Mouse (Mus musculus) kidney, postnatal 25 days (tissue): Measurements from ENCODE around the gene Fam83g.

Experiments used
- DNase-seq, 2 experiments: peaks; one replicate each; pipeline ENCODE4 v3.0.0; 2021; ENCODE audit warnings: mixed read lengths in 2 of 2

Gene Fam83g

DNA sequence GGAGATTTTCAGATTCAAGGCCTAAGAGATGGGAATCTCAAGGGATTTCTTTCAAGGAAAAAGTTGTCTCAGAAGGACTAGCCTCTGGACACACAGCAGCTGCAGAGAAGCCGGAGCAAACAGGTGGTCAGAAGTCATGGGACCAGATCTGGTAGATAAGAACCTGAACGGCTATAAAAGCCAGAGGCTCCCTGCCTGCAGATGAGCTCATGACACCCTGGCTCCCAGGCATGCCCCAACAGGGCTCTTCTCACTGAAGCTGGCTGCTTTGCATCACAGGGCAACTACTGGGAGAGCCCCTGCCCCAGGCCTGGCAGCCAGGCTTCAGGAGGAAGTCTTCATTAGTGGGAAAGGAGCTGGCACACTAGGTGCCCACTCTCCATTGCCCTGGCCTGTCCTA is 8.6 kb upstream of the Fam83g start:
- DNase-seq: no peak

DNA sequence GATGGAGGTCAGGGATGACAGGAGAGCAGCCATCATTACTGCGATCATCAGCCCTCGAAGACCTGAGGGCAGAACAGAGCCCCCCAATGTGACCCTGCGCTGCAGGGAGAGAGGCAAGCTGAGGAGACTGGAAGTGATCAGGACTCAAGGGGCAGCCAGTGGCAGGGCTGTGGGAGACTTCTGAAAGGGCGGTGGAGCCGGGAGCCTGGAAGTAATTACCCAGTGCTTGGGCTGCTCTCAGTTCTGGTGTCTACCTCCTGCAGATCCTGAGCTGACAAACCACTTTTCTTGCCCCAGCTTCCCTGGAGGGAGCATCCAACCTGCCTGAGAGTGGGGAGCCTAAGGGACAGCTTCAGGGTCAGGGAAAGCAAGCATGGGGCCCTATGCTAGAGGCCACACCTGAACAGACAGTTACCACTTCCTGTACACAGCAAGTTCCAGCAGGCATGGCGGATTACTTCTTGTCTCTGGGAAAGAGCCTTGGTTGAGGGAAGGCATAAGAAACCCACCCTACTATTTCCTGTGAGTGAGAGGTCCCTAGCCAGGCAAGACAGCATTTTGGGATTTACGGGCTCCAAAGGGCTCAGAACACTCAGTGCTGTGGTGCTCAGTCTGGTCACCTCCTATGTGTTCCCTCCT is 7.6 kb upstream of the Fam83g start:
- no peak for DNase-seq

DNA sequence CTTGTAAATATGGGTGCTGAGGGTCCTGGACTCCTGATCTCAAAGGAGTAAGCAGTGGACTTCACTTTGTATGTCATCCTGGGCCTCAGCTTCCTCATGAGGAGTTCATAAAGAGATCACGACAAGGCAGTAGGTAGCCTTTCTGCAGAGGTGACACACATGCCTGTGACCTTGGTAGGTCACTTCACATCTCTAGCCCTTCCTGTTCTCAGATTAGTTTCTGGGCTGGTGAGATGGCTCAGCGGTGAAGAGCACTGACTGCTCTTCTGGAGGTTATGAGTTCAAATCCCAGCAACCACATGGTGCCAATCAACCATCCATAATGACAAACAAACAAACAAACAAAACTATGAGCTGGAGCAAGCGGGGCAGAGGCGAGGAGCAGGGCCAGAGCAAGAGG is 6.2 kb upstream of the Fam83g start:
- DNase-seq: no peak

DNA sequence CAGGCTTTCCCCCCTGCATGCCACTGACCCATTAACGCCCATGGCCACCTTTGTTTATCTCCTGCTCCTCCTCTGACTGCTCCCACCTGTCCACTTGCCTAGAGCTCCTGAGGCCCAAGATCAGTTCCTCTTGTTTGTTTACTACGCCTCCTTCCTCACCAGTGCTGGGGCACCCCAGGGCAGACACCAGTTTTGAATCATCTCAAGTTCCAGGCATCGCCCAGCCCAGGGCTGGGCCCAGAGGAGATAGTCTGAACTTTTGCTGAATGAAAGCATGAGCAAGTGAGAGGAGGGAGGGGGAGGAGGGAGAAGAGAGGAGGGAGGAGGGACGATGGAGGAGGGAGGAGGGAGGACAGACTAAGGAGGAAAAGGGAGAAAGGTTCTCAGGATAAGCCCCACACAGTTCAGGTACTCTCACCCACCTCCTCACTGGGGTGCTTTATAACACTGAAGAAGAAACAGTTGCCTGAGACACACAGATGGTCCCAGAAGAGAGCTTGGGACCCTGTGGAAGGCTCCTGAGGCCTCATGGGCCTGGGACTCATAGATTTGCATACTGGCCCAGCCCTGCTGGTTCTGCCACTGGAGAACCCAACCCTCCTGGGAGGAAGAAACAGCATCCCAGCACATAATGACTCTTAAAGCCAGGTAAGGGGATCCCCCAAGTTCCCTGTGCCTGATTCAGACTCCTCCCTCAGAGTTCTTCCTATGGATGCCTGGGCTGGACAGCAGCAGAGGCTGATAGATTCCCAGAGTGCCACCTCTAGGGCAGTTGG is 4.6 kb upstream of the Fam83g start:
- DNase-seq: no peak

DNA sequence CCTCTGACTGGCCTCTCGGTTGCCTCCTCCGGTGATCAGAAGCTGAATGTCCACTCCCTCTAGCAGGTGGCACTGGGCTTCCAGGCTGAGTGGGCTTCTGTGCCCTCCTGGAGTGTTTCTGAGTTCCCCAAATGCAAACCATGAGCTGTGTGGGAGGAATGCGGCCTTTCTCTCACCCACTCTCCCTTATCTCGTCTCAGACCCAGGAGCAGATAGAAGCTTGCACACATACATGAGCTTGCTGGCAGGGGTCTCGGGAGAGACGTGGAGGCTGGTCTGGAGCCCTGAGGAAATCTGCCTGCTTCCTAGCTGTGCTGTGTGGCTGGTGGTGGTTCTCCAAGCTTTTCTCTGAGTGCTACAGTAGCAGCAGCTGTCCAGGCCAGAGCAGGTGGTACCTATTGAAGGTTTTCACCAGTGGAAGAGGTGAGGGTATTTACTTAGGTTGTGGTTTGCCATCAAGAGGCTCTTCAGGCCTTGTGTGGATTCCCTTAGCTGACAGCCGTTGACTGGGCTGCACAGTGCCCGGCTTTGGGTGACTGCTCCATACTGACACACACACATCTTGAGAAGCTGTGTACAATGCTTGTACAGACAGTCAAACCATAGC is 1.3 kb downstream of the Fam83g start:
- DNase-seq: no peak

DNA sequence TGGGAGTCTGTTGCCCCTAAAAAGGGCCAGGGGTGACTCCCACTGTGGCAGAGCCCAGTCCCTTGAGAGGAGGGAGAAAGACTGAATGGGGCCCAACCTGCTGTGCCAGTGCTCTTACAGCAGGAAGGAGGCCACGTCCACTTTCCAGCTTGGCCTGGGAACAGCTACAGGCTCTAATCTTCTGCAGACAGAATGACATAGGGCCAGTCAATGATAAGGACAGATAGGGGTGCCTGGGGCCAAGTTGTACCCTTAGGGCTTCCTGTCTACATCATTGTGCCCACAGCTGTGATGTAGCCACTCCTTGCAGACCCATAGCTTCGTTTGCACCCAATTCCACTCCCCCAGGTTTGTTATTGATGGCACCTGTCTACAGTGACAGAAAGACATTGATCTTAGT is 2.2 kb downstream of the Fam83g start:
- no peak for DNase-seq

DNA sequence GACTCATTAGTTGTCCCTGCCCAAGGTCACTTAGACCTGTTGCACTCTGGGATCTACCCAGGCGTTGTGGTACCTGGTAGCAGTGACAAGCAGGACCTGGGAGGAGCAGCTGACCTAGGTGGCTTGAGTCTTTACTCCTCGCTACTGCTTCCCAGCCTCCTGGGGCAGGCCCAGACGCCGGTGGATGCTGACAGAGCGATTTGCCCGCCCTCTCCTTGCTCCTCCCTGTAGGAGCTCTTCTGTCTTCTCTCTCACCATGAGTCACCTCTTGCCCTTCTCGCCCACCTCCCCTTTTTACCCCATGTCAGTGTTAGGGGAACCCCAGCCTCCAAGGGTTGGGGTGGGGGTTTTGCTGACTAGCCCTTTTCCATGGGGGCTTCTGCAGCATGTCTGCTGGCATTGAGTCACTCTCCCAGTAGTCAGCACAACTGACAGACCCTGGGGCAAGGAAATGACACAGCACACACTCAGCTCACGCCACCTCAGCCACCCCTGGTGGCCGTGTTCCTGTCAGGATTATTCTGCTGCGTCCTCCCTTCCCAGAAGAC is 3.1 kb downstream of the Fam83g start:
- DNase-seq: no peak

DNA sequence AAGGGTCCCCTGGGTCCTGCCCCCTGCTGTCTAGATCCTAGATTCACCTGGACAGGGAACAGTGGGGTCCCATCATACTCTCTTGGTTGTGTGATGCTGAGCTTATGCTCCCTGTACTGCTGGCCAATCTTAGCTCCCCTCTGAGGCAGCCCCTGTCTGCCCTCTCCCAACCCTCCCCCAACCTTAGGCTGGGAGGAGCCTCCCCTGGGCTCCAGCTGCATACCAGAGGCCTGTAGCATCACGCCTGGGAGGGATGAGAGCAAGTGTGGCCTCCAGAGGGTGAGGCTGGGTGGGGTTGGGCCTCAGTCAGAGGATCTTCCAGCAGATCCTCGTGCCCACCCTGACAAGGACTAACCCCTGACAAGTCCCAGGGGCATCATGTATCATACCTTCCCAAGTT is 3.7 kb downstream of the Fam83g start:
- no peak for DNase-seq

DNA sequence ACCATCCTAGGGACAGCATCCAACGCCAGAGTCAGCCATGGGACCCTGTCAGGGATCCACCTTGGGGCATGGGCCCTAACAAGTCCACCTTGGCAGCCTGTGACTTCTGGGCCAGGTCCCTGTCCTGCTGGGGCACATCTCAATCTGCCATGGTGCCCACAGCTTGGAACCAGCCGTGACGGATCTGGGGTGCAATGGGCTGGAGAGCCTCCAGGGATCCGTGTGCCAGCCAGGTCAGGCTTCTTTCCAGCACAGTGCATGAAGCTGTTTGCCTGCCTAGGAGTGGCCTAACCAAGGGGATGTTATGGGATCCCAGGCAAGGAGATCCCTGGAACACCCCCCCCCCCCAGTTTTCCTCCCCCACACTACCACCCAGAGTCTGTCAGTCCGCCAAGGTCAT is 9.1 kb downstream of the Fam83g start:
- no peak for DNase-seq

DNA sequence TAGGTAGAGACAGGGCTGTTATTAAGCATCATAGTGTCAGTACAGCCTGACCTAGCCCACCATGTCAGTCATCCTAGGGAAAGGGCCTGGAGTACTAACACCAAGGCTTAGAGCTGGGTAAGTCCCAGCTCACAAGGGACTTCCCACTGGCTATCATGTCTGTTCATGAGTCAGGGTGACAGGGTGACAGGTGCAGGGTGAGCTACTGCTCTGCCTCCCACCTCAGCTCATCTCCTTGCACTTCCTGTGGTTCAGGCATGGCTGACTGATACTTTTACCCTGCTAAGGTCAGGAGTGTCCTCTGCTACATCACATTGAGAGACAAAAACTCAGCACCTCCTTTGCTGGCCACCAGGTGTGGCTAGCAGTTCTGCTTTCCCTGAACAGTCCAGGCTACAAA is 15.0 kb downstream of the Fam83g start:
- DNase-seq: no peak

DNA sequence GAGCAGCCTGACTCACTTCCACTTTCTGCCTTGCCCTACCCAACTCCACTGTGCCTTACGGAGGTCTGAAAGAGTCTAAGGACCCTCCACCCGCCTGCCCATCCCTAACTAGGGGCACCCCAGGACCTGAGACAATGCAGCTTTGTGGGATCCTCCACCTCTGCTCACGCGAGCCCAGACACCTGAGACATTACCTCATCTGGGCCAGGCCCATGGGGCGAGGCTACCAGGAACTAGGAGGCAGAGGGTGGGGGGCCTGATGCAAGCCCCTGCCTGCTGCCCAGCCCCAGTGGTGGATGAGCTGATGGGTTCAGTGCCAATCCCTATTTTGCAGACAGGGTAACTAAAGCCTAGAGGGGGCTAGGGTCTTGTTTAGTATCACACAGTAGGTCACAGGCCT is 15.6 kb downstream of the Fam83g start:
- no peak for DNase-seq

DNA sequence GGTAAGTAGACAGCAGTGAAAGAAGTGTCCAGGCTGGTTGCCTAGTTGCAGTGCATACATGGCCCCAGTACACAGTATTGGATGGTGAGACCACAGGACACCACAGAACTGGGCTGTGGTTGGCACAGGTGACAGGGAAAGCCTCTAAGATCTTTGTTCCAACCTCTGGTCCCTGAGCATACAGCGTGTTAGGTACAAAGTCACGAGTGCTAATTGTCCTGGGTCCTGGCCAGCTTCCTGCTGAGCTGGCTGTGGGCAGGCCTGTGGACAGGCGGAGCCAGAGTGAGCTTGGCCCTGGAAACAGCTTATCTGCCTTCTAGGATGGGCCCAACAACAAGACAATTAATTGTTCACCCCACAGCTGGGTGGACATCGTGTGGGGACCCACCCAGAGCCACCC is 16.0 kb downstream of the Fam83g start:
- DNase-seq: peak; percentile 89 to 94

DNA sequence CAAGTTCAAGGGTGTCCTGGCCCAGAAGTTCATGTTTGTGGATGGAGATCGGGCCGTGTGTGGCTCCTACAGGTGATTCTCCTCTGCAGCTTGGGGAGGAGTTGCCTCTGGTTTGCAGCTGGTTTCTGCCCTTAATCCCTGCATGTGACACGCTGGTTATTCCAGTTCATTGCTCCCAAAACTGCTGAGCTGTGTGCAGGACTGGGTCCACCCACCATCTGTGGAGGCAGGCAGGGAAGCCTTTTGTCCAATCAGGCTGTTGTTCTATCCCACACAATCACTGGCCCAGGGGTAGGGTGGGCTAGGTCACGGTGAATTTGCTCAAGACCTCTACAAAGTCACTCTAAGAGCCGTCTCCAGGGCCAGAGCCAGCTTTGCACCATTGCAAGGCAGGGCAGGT is 17.8 kb downstream of the Fam83g start:
- peak; percentile 71 to 91 for DNase-seq

DNA sequence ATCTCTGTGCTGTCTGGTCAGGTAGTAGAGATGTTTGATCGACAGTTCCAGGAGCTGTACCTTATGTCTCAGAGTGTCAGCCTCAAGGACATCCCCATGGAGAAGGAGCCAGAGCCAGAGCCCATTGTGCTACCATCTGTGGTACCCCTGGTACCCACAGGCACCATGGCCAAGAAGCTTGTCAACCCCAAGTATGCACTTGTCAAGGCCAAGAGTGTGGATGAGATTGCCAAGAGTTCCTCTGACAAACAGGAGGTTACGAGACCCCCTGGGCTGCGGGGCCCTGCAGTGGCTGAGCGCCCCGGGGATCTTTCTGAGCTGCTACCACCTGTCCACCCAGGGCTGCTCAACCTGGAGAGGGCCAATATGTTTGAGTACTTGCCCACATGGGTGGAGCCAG is 18.6 kb downstream of the Fam83g start:
- no peak for DNase-seq

DNA sequence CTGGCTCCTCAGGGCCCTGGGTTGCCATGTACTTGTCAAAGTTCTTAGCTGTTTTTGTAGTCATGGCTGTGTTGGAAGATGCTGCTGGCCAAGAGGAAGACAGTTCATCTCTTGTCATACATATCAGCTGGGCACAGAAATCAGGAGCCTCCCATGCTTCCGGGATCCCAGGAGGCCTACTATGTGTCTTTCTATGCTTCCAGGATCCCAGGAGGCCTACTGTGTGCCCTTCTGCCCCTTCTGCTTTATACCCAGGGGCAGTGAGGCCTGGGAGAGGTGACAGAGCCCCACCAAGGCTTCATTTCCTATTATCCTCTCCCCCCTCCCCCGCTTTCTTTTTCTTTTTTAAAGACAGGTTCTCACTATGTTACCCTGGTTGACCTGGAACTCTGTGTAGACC is 21.7 kb downstream of the Fam83g start:
- no peak for DNase-seq

DNA sequence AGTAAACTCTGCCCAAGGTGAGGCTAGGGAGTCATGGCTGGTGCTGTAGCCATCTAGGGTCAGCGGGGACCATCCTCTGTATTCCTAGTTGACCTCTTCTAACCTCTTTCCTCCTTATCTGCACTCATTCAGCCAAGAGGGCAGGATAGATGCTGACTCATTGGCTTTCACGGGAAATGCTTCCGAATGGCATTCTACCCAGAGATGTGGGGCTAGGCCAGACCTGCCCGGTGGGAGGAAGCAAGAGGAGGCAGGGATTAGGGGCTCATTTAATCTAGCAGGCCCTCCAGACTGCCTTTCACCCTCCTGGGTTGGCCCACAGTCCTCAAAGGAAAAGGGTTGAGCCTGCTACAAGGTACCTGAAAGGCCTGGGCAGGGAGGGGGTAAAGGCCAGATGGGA is 22.3 kb downstream of the Fam83g start:
- no peak for DNase-seq

DNA sequence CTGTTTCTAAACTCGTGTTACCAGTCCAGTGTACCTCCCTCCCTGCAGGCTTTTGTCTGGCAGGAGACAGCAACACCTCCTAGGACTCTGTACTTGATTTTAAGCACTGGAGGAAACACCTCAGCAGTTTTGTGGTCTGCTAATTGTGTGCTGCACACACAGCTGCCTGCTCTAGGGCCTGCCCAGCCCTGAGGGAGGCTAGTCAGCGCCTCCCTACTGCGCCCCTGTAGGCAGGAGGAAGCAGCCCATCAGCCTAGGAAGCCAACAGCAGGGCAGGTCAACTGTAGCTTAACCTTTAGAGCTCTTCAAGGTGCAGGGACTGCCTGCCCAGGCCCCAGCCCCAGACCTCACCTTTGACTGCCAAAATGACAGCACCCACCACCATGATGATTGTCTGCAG is 25.0 kb downstream of the Fam83g start:
- peak in 1 of 2 experiments; percentile 71 for DNase-seq

DNA sequence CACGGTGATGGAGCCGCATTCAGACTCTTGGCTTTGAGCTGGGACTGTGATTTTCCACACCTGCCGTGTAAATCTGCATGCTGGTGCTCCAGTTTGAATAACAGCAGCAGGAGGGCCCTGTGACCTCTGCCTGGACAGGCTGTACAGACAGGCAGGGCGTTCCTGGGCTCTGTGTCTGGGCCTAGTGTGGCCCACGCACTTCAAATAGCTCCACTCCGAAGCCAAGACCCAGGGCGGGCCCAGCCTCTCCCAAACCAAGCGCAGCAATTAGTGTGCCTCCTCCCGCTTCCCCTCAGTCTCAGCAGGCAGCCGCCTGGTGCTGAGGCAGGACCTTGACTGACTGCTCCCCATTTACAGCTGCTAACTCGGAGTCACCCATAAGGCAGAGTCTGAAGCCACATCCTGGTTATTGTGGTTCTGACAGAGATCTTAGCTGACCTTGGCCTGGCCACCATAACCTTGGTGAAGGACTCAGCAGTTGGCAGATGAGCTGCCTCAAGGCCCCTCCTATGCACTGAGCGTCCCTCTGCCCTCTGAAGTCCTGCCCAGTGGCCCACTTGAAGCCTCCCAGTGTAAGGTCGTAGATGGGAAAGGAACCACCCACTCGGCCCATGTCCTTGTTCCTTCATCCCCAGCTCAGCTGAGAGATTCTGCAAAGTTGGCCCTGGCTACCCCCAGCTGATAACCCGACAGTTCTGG is 29.4 kb downstream of the Fam83g start:
- no peak for DNase-seq

DNA sequence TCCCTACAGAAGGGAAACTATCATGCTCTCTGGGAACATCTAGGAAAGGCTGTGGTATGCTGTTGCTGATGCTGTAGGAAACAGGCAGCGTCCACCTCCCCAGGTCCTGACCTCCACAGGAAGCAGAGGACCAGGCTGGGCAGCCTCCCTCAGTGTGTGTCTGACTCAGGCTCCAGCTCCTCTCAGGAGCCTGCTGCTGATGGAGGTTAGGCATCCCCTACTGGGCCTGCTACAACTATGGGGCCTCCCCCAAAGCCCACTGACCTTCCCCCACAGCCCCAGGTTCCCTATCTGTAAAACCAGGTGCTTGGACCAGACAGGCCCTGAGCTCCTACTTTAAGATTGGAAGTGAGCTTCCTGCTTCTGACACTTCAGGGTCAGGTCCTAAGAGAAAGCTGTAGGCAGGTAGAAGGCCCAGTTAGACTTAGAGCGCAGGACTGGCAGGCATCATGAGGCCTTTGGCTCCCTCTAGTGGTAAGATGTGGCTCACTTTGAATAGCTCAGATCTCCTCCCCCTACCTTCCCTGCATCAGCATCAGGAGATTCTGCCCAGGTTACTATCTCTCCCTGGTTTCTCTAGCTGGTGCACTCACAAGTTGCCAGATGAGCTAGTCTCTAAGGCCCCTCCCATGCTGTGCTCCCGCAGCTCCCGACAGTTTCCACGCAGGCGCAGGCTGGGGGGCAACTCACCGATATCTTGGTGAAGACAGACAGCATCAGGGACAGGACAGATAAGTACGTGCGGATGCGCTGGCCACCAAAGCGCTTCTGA is 30.6 kb downstream of the Fam83g start:
- peak; percentile 76 to 86 for DNase-seq

DNA sequence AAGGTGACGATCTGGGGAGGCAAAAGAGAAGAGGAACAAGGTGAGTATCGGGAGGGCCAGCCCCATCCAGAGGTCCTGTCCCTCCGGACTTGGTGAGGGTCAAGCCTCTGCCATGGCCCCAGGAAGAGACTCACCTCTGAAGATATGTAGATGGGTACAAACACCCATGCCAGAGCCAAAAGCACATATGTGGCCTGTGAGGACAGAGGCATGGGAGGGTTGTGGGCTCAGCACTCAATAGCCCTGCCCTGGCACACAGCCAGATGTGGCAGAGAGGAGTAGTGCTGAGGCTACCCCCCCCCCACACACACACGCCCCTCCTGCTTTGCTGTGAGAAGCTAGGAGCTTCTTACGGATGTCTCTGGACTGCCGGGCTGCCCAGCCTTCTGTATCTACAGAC is 31.2 kb downstream of the Fam83g start:
- no peak for DNase-seq

DNA sequence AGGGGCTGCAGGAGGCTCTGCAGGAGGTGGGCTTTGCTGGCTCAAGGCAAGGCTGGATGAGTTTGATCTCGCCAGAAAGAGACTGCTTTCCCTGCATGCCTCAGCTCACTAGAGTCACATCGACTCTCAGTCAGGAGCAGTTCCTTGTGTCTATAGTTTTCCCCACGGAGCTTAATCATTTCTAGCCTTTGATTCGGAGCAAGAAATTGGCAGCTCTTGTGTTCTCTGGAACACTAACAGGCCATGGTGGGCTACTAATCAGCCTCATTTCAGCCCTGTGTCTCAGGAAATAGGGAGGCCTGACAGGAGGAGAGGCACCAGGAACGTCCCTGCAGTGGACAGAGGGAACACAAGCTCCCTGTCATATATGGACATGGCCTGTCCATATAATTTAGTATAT is 34.1 kb downstream of the Fam83g start:
- DNase-seq: no peak

DNA sequence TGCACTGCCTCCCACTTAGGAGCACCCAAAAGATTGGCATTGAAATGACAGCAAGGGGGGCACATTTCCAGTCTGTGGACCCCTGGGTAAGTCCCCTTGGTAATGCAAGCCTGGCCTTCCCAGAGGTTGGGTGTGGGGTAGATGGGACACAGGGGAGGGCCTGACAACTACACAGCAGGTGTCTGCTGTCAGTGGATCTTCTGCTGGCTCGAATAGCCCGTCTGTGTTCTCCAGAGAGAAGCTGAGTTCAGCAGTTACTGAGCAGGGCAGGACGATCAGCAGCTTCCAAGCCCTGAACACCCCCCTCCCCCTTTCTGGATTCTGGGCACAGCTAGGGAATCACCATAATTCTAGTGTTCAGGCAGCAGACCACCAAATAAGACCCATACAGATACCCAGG is 35.5 kb downstream of the Fam83g start:
- peak in 1 of 2 experiments; percentile 55 for DNase-seq

DNA sequence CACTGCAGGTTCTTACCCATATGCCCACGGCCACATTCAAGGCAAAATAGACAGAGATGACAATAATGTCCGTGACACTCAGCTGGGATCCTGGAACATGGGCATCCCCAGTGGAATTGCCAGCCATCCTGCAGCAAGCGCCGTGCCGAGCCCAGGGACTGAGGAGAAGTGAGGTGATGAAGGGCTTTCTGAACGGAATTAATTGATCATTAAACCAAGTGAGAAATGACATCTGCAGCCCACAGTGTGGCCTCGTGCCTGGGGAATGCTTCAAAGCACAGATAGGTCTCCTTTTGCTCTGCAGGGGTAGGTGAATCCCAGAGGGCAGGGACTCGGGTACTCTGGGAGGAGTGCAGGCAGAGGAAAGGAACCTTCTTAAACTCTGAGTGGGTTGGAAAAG is 35.9 kb downstream of the Fam83g start:
- peak; percentile 54 to 79 for DNase-seq
